Mouse (Mus musculus): ENCODE data around the gene Atox1.
"Not testable (repeated sequence)": the region's sequence is repeated elsewhere in the genome, so short reads cannot be mapped to it uniquely, and the experiment has no call there.

Atox1 gene

DNA sequence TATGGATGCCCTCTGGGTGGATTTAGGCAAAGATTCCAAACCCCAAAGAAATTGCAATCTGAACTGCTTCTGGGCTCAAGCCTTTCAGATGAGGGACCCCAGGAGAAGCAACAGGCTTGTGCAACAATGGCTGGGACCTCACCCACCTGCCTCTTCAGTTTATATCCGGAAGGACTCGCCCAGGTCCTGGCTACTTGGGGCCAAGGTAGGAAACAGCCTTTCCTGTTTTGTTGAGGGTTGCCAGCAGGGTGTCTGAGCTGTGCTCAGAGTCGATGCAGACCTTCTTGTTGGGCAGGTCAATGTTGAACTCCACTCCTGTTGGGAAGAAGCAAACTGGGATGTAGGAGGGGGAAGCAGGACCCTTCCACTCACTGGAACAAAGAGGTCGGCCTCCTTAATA is 10.7 kb downstream of the Atox1 start:
- no peak for DNase-seq (ENCODE audit: low spot score)

DNA sequence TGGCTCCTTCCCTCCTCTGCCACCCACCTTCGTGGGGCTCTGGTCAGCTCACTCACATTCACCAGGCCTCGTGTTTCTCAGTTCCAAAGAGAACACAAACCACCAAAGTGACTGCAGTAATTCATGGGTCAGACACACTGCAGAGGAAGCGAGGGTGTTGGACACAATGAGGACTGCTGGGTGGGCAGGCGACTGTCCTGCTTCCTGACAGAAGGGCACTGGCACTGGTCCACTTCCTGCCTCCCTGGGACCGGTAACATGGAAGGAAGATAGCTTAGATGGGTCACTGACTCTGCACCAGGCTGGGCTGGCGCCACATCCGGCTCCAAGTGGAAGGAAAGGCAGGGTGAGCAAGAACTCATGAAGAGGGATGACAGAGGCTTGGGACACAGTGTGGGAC is 11.5 kb downstream of the Atox1 start:
- DNase-seq (ENCODE audit: low spot score), result no peak

DNA sequence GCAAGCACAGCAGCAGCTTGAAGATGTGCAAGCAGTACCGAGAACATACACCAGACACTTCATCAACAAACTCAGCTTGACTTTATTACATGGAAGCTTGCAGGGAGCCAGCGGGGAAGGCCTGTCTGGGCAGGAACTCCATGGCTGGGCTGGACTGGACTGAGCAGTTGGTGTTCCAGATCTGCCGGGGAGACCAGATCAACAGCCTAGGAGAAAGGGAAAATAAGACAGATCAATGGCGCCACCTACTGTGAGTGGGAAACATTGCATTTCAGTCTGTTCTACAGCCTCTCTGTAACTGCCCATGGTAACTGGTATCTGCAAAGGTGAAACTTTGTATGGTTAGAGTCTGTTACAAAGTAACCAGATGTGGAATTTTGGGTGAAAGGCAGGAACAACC is 14.5 kb downstream of the Atox1 start:
- DNase-seq (ENCODE audit: low spot score), result peak; percentile 76

DNA sequence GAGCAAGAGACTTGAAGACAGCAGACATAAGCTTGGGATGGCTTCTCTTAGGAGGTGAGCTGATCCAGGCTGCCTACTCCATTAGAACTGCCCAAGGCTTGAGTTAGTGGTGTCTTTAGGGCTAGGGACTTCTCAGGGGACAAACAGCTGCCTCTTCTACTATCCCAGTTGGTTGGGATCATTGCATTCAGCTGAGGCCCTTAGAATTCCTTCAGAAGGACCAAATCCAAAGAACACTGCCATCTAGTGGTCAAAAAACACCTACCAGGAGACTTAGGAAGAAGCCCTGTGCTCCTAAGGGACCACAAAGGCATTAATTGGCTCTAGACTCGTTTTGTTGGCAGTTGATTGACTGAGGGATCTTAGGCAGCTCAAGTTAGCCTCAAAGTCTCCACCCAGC is 16.3 kb downstream of the Atox1 start:
- DNase-seq (ENCODE audit: low spot score), result no peak

DNA sequence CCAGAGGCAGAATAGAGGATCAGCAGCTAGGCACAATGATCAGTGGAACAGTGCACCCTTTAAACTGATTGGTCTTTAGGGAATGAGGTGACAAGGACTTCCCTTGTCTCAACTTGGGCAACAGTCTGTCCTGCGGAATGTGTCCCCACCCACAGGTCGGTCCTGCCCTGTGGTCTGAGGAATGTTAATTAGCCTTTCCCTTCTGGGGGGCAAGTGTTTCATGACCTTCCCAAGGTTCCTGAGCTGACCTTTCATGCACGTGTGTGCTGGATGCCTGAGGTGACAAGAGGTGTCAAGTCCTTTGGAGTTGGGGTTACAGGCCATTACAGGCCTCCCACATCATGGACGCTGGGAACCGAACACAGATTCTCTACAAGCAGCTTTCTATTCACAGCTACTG is 21.3 kb downstream of the Atox1 start:
- no peak for DNase-seq (ENCODE audit: low spot score)

DNA sequence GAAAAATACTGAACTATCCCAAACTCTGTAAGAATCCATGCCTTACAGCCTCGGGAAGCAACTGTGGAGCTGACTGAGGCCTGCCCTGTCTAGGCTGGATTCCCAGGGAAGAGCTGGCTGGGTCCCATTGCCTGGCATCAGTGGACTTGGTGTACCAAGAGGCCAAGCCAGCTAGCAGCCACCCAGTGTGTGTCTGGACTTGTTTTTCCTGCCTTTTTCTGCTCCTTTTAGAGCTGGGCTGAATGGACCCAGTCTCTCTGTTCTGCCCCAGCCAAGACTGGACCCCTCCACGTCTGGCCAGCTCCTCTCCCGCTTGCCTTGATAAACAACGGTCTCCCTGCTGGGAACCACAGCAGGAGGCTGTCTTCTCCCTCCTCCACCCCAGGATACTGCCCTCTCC is 23.0 kb downstream of the Atox1 start:
- no peak for DNase-seq (ENCODE audit: low spot score)

DNA sequence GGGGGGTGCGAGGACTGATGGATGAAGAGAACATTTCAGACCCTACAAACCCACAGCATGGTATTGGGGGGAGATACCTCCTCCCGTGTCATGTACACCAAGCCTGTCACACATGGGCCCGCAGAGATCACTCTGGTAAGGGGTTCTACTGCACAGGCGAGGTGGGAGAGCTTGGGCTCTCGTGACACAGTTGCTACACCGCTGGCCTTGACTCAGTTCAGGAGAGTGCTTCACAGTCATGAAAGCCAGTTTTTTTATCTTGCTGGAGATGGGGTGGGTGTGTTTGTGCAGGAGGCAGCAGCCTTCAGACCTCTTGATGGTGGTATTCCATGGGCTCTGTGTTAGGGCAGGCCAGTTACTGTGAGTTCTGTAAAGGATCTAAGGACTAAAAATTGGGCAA is 24.9 kb downstream of the Atox1 start:
- DNase-seq (ENCODE audit: low spot score), result no peak

DNA sequence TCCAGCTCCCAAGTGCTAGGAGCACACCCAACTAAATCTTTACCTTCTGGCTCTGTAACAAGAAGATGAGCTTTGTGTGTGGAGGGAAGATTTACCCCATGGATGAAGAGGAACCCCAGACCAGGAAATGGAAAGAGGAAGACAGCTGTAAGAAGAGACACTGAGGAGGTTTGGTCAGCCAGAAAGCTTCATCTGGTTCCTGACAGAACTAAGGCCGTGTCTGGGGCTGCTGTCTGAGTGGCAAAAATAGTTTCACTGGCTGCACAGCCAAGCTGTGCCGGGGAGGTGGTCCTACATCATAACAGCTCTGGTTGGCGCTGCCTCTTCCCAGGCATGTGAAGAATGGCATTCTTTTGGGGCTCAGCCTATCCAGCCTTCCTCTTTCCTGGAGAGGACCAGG is 28.1 kb downstream of the Atox1 start:
- no peak for DNase-seq (ENCODE audit: low spot score)

DNA sequence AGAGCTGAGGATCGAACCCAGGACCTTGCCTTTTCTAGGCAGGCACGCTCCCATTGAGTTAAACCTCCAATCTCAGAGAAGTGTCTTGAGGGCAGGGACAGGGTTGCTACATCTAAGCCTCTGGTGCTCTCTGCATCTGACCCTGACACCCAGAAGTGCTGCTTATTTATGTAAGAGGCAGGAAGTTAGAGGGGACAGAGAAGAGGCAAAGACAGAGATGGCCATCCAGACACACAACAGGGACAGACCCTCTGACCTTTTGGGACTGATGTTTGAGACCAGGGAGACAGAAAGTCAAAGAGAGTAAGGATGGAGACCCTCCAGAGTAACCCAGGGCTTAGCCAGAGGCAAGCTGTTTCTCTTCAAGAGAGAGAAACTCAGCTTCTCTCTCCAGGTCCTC is 31.1 kb downstream of the Atox1 start:
- no peak for DNase-seq (ENCODE audit: low spot score)

DNA sequence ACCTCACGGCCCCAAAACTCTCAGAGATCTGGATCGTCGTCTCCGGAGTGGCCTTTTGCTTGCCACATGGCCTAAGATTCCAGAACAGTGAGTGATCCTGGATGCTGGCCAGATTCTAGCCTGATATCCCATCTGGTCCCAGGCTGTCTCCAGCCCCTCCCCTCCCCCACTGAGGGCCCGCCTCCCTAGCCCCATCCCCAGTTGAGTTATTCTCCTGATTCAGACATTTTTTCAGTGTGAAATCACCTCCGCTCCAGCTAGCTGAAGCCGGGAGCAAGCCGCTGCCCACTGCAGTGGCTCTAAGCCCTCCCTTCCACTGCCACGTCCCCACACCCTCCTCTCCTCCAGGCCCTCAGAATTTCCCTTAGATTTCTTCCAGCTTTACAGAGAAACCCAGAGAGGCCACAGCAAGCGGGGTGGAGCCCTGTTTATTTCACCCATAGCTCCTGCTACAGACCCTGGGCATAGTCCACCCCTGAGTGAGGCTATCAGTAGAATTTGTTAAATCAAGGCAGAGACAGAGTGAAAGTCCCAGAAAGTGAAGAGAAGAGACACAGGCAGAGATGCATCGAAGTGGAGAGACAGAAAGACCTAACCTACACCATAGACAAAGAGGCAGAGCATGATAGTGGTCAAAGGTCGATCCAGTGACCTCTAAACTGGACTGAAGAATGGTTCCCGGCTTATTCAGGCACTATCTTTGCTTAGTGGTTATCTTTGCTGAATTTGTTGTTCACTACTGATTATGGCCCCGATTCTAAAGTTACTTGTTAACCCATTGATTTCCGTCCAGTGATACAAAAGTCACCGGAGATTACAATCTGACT is 32.6 kb downstream of the Atox1 start:
- DNase-seq (ENCODE audit: low spot score), result peak; percentile 66

DNA sequence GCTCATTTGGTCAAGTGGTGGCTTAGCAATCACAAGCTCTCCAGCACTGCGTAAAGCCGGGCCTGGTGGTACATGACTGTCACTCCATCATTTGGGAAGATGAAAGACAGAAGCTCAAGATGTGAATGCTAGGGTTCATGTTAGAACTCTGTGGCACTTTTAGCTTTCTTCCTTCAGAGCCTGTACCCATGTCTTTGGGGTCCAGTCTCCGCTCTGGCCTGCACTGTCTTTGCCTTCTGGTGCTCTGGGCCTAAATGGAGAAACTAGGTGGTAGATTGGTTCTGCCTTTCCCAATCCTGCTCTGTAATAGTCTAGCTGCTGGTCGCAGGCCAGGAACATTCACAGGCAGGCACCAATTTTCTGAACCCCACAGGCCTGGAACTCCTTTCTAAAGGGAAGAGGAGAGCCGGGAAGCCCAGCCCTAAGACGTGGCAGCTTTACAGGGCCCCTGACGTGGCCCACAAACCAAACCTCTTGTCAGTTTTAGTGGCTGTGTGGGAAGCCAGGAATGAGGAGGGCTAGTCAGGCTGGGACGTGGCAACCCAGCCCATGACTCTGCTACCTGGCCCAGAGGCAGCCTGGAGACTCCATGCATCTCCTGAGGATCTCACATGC is 36.2 kb downstream of the Atox1 start:
- no peak for DNase-seq (ENCODE audit: low spot score)

DNA sequence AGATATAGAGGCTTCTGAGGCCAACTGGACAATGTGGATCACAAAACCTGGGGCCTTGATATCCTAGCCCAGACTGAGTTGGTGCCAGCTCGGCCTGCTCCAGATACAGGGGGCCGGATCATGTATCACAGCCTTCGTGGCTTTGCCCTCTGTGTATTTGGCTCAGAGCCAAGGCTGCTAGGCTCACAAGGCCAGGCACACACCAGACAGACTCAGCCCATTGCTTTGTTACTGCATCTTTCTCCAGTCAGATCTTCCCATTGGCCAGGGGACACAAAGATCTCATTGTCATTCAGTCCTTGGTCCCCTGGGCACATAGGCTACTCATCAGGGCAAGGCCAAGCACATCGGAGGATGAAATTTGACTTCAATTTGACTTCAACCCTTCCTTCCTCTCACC is 37.3 kb downstream of the Atox1 start:
- DNase-seq (ENCODE audit: low spot score), result peak; percentile 64

DNA sequence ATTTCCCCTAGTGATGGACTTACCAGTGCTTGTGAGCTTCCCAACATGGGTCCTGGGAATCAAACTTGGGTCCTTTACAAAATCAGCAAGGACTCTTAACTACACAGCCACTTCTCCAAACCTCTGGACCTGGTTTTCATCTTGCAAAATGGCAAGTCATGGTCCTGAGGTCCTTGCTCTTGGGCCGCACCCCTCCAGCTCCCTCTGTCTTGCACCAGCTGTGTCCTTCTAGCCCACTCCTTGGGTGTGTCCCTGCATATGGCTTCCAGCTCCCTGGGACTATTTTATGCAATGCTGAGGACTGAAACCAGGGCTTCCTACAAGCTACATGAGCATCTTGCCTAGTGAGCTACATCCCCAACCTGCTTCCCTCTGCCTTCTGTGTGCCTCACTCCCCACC is 38.1 kb downstream of the Atox1 start, which contains the start of gene Sparc:
Gene Sparc, minus strand, starts transcription at position 206 of the 400 bp plus-strand sequence.
- no peak for DNase-seq (ENCODE audit: low spot score)

DNA sequence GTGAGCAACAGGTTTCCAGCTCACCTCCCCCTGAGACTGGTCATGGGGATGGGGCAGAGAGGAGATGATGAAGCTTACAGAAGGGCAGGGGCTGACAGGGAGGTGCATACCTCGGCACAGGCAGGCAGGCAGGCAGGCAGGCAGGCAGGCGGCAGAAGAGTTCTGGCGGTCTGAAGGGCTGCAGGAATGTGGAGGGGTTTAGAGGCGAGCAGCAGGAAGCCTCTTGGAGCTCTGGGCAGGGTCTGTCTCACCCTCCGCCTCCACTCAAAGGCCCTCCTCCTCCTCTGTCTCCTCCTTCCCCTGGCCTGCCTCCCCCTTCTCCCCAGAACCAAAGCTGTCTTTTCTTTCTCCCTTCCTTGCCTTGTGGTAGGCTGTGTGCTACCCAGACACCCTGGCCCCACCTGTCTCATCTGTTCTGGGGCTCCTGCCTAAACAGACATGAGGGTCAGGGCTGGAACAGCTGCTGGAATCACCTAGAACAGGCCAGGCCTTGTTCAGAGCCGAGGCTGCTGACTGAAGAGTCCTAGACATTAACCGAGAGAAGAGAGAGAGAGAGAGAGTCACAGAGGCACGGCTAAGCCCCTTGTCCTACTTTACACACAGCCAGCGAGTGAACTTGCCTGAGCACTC is 41.2 kb downstream of the Atox1 start:
- DNase-seq (ENCODE audit: low spot score), result peak; percentile 72

DNA sequence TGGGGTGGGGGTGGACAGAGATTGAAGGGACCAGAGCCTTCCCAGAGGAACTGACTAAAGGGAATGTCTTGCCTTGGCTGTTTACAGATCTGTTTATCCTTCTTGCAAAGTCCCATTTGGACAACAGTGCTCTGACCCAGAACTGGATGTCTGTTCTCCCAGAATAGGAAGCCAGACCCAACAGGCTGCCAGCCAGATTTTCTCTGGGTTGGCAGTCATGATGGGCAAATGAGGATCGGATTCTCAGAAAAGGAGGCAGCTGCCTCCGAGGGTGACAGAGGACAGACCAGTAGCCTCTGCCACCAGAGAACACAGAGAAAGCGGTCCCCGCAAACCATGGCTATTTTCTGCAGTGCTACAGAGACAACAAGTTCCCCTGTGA is 41.8 kb downstream of the Atox1 start:
- peak; percentile 42 for DNase-seq (ENCODE audit: low spot score)

DNA sequence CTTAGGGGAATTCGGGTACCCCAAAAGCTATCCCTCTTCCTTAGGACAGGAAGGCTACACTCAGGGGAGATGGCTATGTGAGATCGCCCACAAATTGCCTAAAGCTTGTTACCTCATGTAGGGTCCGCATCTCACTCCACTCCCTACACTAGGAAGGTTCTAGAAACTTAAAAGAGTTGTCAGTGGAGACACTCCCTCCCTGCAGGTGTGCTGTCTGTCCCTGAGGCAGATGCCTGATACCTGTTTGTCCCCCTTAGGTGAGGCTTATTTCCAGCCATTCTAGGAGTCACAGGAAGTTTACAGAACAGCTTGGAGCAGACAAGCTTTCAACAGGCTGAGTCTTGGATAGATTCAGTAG is 42.4 kb downstream of the Atox1 start:
- DNase-seq (ENCODE audit: low spot score), result no peak

DNA sequence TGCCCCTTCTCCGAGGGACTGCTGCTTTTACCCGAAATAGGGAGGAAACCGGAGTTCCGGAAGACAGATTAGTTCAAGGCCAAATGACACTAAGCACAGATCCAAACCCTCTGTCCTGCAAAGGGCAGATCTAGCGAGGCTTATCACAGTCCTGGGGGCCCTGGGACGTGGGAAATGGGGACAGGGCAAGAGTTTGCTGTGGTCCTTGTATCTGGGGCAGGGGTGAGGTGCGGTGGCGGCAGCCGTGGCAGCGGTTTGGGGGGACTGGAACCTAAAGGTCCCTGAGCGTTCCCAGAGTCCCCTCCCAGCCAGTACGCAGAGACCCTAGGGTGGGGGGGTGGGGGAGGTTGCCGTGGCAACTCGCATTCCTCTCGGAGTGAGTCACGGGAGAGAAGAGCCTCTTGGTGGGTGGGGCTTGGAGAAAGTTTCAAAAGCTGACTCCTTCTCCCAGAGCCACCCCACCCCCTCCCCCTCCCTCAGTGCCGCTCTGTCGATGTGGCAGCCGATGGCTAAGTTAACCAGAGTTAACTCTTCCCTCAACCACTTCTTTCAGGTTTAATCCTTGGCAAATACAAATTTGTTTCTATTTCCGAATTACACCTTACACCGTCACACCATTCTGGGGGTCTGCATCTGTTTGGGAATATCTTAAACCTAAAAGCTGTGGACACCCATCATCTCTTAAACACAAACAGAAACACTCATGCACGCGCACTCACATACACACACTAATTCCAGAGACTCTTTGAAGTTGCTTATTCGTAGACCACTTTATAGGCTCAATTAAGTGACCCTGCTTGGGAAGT is 42.9 kb downstream of the Atox1 start:
- DNase-seq (ENCODE audit: low spot score), result peak; percentile 57

DNA sequence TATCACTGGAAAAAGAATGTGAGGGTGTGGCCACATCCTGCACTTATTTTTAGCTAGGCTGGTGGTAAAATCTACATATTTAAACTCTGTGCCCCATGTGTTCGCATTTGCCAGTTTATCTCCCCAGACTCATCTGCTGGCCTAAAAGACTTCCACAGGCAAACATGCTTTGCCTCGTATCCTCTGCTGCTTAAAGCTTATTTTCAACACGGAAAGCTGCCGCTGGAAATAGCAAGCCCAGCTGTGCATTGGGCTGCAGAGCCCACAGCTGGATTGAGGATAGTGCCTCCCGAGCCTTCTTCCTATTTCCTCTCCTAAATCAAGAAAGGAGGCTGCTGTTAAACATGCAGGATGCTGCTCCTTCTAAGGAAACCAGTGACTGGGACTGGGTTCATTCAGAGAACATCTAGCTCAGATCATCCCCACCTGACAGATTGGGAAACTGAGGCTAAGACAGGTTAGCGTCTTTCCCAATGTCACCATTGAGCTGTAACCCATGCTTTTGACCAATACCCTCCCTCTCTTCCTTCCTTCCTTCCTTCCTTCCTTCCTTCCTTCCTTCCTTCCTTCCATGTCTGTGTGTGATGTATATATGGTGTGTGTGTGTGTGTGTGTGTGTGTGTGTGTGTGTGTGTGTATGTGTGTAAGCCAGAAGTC is 44.3 kb downstream of the Atox1 start:
- DNase-seq (ENCODE audit: low spot score), result no peak

DNA sequence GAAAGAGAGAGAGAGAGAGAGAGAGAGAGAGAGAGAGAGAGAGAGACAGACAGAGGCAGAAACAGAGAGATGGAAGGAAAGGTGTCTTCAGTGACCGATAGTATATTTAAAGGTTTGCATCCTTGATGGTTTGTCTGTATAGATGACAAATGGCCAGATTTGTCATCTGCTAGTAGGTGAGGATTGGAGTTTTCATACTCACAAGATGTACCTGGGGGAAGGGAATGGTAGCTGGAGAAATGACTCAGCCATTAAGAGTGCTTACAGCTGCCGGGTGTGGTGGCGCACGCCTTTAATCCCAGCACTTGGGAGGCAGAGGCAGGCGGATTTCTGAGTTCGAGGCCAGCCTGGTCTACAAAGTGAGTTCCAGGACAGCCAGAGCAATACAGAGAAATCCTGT is 45.3 kb downstream of the Atox1 start:
- DNase-seq (ENCODE audit: low spot score), result not testable (repeated sequence)

DNA sequence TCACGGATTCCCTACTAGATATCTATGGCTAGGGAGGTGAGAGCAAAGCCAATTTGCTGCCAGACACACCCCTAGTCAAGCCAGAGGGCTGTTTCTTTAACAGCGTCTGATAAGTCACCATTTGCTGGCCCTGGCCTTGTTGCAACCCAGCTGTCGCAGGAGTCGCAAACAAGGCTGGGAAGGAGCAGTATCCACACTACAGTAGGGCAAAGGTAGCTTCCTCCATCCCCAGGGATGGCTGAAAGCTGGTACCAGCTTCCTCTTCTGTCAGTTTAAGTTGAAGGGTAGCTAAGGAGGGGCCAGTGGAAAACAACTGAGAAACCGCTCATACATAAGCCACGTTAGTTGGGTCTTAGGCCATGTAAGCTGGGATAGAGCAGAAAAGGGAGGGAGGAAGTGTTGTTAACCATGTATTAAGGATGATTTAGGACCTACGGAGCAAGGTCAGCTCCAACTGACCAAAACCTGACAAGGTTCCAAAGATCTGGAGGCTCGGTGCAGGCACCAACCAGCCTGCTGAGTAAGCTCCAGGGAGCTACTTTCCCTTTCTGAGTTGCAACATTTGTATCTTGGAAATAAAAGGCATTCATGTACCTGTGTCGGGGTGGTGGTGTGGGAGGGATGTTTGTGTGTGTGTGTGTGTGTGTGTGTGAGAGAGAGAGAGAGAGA is 45.9 kb downstream of the Atox1 start:
- DNase-seq (ENCODE audit: low spot score), result peak; percentile 41

DNA sequence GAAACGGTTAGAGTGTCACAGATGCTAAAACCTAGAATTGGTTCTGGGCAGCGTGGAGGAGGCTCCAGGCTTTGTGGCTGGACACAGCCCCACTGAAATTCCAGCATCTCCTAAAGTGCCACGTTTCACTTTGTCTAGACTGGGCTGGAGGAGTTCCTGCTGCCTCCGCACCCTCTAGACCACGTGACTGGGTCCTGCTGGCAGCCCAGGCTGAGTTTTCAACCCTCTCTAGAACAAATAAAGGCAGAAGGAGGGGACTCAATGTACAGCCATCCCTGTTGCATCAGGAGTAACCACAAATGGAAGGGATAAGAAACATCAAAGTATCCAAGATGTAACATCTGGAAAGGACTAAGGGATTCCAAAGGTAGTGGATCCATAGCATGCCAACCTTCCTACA is 46.7 kb downstream of the Atox1 start:
- DNase-seq (ENCODE audit: low spot score), result peak; percentile 35

DNA sequence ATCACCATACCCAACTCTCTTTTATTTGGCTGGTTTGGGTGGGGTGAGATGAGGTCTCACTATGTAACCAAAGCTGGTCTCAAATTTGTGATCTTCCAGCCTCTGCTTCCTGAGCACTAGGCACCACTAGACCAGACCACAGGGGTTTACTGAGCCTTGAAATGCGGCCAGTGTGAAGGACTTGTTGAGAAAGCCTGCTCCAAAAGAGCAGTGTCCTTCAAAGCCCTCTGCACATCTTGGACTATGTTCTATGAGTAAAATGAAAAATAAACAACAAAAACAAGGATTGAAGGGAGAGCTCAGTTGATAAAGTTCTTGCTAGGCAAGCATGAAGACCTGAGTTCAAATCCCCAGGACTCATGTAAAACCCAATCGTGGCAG is 47.6 kb downstream of the Atox1 start:
- DNase-seq (ENCODE audit: low spot score), result no peak

Data from ovary, postnatal 36 days (tissue).